Mouse (Mus musculus) embryonic facial prominence, embryonic 14.5 days (tissue): ENCODE data around the gene H1foo. TPM values are rescaled to one million over a fixed set of nuclear protein-coding genes. Genes with fewer than 3 reads are reported as not detected.
A peak's percentile ranks its signal among the peaks of the same experiment; 100 is the strongest.

Experiments used
- ATAC-seq: fragments of 200-750 bp; cut with Nextera tagmentation; 2 replicates; pipeline ENCODE4 v1.8.0; 2017; ENCODE audit warnings: low read depth, moderate number of reproducible peaks, moderate TSS enrichment
- DNase-seq: peaks from one replicate; pipeline ENCODE4 v3.0.0-alpha.2; 2015; ENCODE audit warnings: low spot score
- H3K27ac ChIP-seq: fragments of 300-500 bp; sonication (generic); replicated peaks from 2 replicates; pipeline ENCODE4 v1.5.1; 2014; ENCODE audit warnings: low read depth, mild to moderate bottlenecking, low read length, moderate library complexity
- H3K27me3 ChIP-seq: fragments of 300-500 bp; sonication (generic); replicated peaks from 2 replicates; pipeline ENCODE4 v1.6.1; 2014; ENCODE audit warnings: low read length; ENCODE audit not compliant: control insufficient read depth, insufficient read depth
- H3K36me3 ChIP-seq: fragments of 300-500 bp; sonication (generic); 2 replicates; pipeline ENCODE4 v1.6.1; 2014; ENCODE audit warnings: low read length, mixed read lengths; ENCODE audit not compliant: control insufficient read depth, insufficient read depth
- H3K4me1 ChIP-seq: fragments of 300-500 bp; sonication (generic); 2 replicates; pipeline ENCODE4 v1.6.1; 2014; ENCODE audit warnings: antibody characterized with exemption, low read length; ENCODE audit not compliant: control insufficient read depth, insufficient read depth
- H3K4me2 ChIP-seq: fragments of 300-500 bp; sonication (generic); 2 replicates; pipeline ENCODE4 v1.6.1; 2014; ENCODE audit warnings: low read depth, mild to moderate bottlenecking, low read length, moderate library complexity, mixed read lengths
- H3K4me3 ChIP-seq: fragments of 300-500 bp; sonication (generic); 2 replicates; pipeline ENCODE4 v1.5.1; 2014; ENCODE audit warnings: low read depth, mild to moderate bottlenecking, low read length
- H3K9ac ChIP-seq: fragments of 300-500 bp; sonication (generic); 2 replicates; pipeline ENCODE4 v1.6.1; 2014; ENCODE audit warnings: low read depth, mild to moderate bottlenecking, low read length, moderate library complexity, mixed read lengths
- H3K9me3 ChIP-seq: fragments of 300-500 bp; sonication (generic); 2 replicates; pipeline ENCODE4 v1.6.1; 2016; ENCODE audit warnings: low read length; ENCODE audit not compliant: control insufficient read depth
- WGBS: fragments of 180-500 bp; shearing (Covaris S2); extraction: QIAGEN DNeasy Blood & Tissue Kit; methylation state at CpG from one replicate; pipeline ENCODE4 v1.1.7; 2014; 5-methylcytosine and 5-hydroxymethylcytosine counted together
- polyA plus RNA-seq: library from polyadenylated mRNA; unstranded; fragments of >200 nt; fragmentation: Nextera tagmentation; extraction: Ambion mirVana; gene quantifications from 2 replicates; pipeline ENCODE4 v1.2.1, GENCODE M21; 2014

The H1foo gene
- polyA plus RNA-seq, 1 experiment from 2014 or later: not detected

GRCm38 (mm10) chr6:115969103-115969502 is 24.4 kb downstream of the H1foo start:
- Histone ChIP-seq H3K27me3 (no peaks in the 10 kb centered on the region), H3K4me1 (peaks cover 19% of the 10 kb centered on the region), H3K9me3 (no peaks in the 10 kb centered on the region), H3K4me3 (no peak overlapping the region), H3K36me3 (0 out of 2 replicates have a peak, but pooled peaks cover 22% of the 10 kb centered on the region), H3K27ac (no peak overlapping the region), H3K9ac (0 out of 2 replicates have a peak overlapping the region, but pooled peaks have one; percentile 3), H3K4me2 (no peak overlapping the region)
- WGBS: 60% methylated on average over 9 of the region's 9 CpGs
- DNase-seq: no peak
- no peak for ATAC-seq

- Histone ChIP-seq H3K4me2 (no peak overlapping the region), H3K4me1 (peaks cover 19% of the 10 kb centered on the region), H3K36me3 (peaks cover 22% of the 10 kb centered on the region; the same call in 1 of the 2 replicates), H3K9ac (no peak overlapping the region), H3K9me3 (no peaks in the 10 kb centered on the region), H3K27ac (no peak overlapping the region), H3K27me3 (no peaks in the 10 kb centered on the region), H3K4me3 (no peak overlapping the region)
- 59% methylated on average over 5 of the region's 6 CpGs for WGBS
- DNase-seq: no peak
- no peak for ATAC-seq
Measured at GRCm38 (mm10) chr6:115969952-115970351, 25.2 kb downstream of the H1foo start.

GRCm38 (mm10) chr6:115971273-115972060 is 26.7 kb downstream of the H1foo start:
- no peak overlapping the region for H3K4me3 ChIP-seq
- H3K27ac ChIP-seq: peak overlapping the region; percentile 68
- ATAC-seq (peak; percentile 66), DNase-seq (peak; percentile 78)
- 0 out of 2 replicates have a peak overlapping the region, but pooled peaks have one; percentile 12 for H3K4me2 ChIP-seq
- no peaks in the 10 kb centered on the region for H3K9me3 ChIP-seq
- H3K9ac ChIP-seq: no peak overlapping the region
- H3K27me3 ChIP-seq: no peaks in the 10 kb centered on the region
- H3K4me1 ChIP-seq: peaks cover 19% of the 10 kb centered on the region
- H3K36me3 ChIP-seq: peaks cover 12% of the 10 kb centered on the region; the same call in 1 of the 2 replicates
- WGBS: 37% methylated on average over 12 of the region's 13 CpGs

GRCm38 (mm10) chr6:115972083-115972764 is 27.5 kb downstream of the H1foo start:
- ATAC-seq (peak; percentile 42), DNase-seq (peak; percentile 48)
- WGBS: 69% methylated on average over 6 of the region's 7 CpGs
- Histone ChIP-seq H3K4me2 (0 out of 2 replicates have a peak overlapping the region, but pooled peaks have one; percentile 12), H3K4me3 (no peak overlapping the region), H3K4me1 (peaks cover 19% of the 10 kb centered on the region), H3K36me3 (peaks cover 5% of the 10 kb centered on the region; the same call in 1 of the 2 replicates), H3K27me3 (no peaks in the 10 kb centered on the region), H3K9me3 (no peaks in the 10 kb centered on the region), H3K27ac (peak overlapping the region; percentile 68; the same call in 1 of the 2 replicates), H3K9ac (no peak overlapping the region)

GRCm38 (mm10) chr6:115973139-115973875 is 28.6 kb downstream of the H1foo start:
- Histone ChIP-seq H3K4me3 (no peak overlapping the region), H3K4me1 (peaks cover 19% of the 10 kb centered on the region), H3K9ac (no peak overlapping the region), H3K4me2 (no peak overlapping the region), H3K36me3 (peaks cover 3% of the 10 kb centered on the region; the same call in 1 of the 2 replicates), H3K27ac (0 out of 2 replicates have a peak overlapping the region, but pooled peaks have one; percentile 33), H3K9me3 (no peaks in the 10 kb centered on the region), H3K27me3 (no peaks in the 10 kb centered on the region)
- DNase-seq (no peak), ATAC-seq (no peak)
- WGBS: 86% methylated on average over 15 of the region's 15 CpGs

- DNase-seq (no peak), ATAC-seq (0 out of 2 replicates have a peak, but pooled peaks have one; percentile 9)
- WGBS: 74% methylated on average over 16 of the region's 16 CpGs
- peaks cover 19% of the 10 kb centered on the region for H3K4me1 ChIP-seq
- no peak overlapping the region for H3K4me2 ChIP-seq
- H3K4me3 ChIP-seq: no peak overlapping the region
- no peaks in the 10 kb centered on the region for H3K9me3 ChIP-seq
- no peak overlapping the region for H3K9ac ChIP-seq
- H3K27ac ChIP-seq: 0 out of 2 replicates have a peak overlapping the region, but pooled peaks have one; percentile 33
- H3K36me3 ChIP-seq: no peaks in the 10 kb centered on the region; the same call in 1 of the 2 replicates
- H3K27me3 ChIP-seq: no peaks in the 10 kb centered on the region
Measured at GRCm38 (mm10) chr6:115973881-115974662, 29.3 kb downstream of the H1foo start.

- H3K4me1 ChIP-seq: peaks cover 19% of the 10 kb centered on the region
- H3K27me3 ChIP-seq: no peaks in the 10 kb centered on the region
- 87% methylated on average over 8 of the region's 8 CpGs for WGBS
Measured at GRCm38 (mm10) chr6:115975606-115976005, 30.9 kb downstream of the H1foo start.

More at GRCm38 (mm10) chr6:115975606-115976005, 30.9 kb downstream of the H1foo start:
- Histone ChIP-seq H3K36me3 (peaks cover 5% of the 10 kb centered on the region; the same call in 1 of the 2 replicates), H3K4me3 (no peak overlapping the region), H3K27ac (no peak overlapping the region), H3K9ac (no peak overlapping the region), H3K9me3 (no peaks in the 10 kb centered on the region), H3K4me2 (no peak overlapping the region)
- DNase-seq: no peak
- ATAC-seq: no peak
